Mouse (Mus musculus) adrenal gland, adult 2 months (tissue): ENCODE data around the gene Galnt10. TPM values are rescaled to one million over a fixed set of nuclear protein-coding genes. Genes with fewer than 3 reads are reported as not detected.

ENCODE experiments used
- DNase-seq: peaks from one replicate; pipeline ENCODE4 v3.0.0; 2021
- polyA plus RNA-seq: library from polyadenylated mRNA; depleted of rRNA; stranded (reverse); fragments of >200 nt; gene quantifications from 2 replicates; pipeline ENCODE4 v1.2.3, GENCODE M21; 2012; rRNA removed
- total RNA-seq, 2 experiments: library from RNA; stranded (reverse); gene quantifications; 2 replicates each; pipeline ENCODE4 v1.2.3; 2021

Galnt10 gene
- total and polyA plus RNA-seq, 3 experiments, result 33.8 to 54.5 (median 50.2) TPM

- no peak for DNase-seq
Observed at GRCm38 (mm10) chr11:57827915-57828545, 182.8 kb downstream of the Galnt10 start.

- DNase-seq, result no peak
Observed at GRCm38 (mm10) chr11:57828955-57829870, 184.0 kb downstream of the Galnt10 start.

DNA sequence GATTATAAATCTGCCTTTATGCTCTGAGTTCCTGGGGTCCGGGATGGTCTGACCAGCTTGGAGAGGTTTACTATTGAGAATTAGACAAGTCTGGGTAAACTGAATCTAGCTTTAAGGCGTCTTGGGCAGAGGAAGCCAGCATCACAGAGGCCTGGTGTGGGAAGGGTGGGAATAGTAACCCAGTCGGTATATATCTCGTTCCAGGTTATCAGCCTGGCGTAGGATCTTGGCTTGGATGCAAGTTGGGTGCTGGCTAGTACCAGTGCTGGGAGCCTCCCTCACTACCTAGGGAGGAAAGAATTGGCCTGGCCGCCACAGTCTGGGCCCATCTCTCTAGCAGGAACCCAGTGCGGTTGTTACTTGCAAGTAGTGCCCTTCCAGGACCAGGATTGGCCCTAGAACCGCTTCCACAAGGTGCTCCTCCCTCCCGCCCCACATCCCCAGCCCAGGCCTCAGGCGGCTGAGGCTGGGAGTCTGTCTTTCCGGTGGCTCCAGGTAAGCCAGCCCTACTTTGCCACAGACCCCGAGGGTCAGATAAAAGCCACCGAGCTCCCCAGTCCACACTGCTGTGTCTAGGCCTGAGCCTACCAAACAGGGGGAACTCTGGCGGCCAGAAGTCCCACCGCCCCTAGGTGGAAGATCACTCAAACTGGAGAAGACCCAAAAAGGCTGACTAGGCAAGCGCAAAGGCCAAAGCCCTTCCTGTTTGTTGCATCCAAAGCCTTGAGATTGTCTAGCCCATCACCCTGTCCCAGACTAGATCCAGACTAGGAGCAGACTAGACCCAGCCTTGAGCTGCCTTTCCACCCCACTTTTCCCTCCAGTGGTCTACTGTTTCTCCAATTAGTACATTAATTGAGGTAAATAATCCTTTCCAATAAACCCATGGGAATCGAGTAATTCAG, 184.9 kb downstream of the Galnt10 start:
- no peak for DNase-seq

DNA sequence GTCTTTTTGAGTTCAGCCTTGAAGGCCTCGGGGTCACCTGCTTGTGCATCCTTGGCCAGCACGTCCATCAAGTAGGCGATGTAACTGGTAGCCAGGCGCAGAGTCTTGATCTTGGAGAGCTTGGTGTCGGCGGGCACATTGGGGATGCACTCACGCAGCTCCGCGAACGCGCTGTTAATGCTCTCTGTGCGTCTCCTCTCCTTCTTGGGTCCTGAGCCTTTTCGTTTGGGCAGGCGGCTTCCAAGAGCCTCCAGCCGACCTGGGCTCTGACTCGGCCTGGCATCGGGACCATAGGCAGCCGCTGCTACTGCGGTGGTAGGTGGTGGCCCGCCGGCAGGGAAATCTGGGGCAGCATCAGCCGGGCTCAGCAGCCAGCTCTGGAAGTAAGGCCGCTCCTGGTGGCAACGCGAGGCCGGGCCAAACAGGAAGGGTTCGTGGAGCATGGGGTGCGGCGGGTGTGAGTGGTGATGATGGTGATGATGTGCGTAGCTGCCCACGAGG, 186.1 kb downstream of the Galnt10 start:
- DNase-seq, result no peak

GRCm38 (mm10) chr11:57831861-57832260, 186.6 kb downstream of the Galnt10 start:
- no peak for DNase-seq

GRCm38 (mm10) chr11:57832552-57833201, 187.4 kb downstream of the Galnt10 start, which contains the start of gene Hand1:
TSS of gene Hand1 (minus strand) at chr11:57832818.
- DNase-seq, result no peak

GRCm38 (mm10) chr11:57833296-57833977, 188.2 kb downstream of the Galnt10 start:
- no peak for DNase-seq

DNA sequence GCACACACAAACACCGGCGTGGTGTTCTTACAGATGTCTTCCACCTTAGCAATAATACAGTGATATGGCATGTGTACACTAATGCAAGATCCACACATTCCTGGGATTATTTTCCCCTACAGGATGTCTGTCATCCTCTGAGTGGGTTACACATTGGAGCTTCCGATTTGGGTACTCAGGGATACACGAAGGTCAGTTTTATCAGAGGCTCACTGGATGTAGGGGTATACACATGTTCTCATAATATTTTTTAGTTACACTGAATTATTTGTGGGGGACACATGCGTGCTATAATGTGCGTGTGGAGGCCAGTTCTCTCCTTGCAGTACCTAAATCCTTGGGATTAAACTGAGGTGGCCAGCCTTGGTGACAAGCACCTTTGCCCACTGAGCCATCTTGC, 188.8 kb downstream of the Galnt10 start:
- DNase-seq, result no peak

- DNase-seq, result no peak
Observed at GRCm38 (mm10) chr11:57835331-57835730, 190.1 kb downstream of the Galnt10 start.

DNA sequence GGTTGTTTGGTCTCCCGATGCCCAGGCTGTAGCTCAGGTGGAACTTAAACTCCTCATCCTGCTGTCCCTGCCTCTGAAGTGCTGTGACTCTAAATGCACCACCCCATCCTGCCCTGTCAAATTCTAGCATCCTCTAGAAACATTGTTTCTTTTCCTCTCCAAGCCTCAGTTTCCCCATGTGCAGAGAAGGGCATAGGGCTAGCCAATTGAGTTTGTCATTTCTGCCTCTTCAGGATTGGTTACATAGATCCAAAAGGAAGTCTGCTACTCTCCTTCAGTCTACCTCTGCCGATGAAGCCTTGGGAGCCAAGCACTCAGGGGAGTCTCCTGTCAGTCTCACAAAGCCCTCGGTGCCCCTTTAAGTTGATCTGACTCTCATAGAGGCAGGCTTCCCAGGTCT, 190.7 kb downstream of the Galnt10 start:
- DNase-seq, result no peak

DNA sequence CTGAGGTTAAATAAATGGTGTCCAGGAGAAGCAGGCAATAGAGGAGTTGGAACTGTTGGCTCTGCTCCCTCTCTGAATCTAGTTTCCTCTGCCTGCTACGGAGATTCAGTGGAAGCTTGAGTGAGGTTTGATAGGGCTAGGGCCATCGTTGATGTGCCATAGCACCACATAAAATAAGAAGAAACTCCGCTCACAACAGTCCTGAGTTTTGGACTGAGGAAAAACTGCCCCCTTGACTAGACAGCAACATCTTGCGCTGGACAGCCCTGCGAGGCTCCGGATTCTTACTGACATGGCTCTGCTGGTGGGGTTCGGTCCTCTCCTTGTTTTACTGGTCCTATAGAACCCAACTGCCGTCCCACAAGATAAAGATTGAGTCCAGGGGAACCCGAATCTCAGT, 191.2 kb downstream of the Galnt10 start:
- no peak for DNase-seq

Other genes with a start within 250 kb of the Galnt10 start
- 10 to 100 TPM; 62.1 to 66.5 TPM for gene Fam114a2, start 126.8 kb upstream of the Galnt10 start, total RNA-seq
- gene Fam114a2, start 126.8 kb upstream of the Galnt10 start, polyA plus RNA-seq, result 18.1 and 22.7 TPM in 2 replicates
- 10 to 100 TPM; 22.3 to 26.3 TPM for gene Mfap3, start 126.8 kb upstream of the Galnt10 start, total RNA-seq
- gene Mfap3, start 126.8 kb upstream of the Galnt10 start, polyA plus RNA-seq, result 5.0 and 6.7 TPM in 2 replicates
- 10 to 100 TPM; 55.8 to 55.9 TPM for gene Sap30l, start 156.2 kb downstream of the Galnt10 start, total RNA-seq
- 77.8 and 86.8 TPM in 2 replicates for gene Sap30l, start 156.2 kb downstream of the Galnt10 start, polyA plus RNA-seq
- 10 to 100 TPM in 1 of 2 experiments, 1 to 10 TPM in 1; 7.7 to 18.8 TPM for gene Hand1, start 187.4 kb downstream of the Galnt10 start, total RNA-seq
- gene Hand1, start 187.4 kb downstream of the Galnt10 start, polyA plus RNA-seq, result 23.8 and 35.6 TPM in 2 replicates